Mouse (Mus musculus): ENCODE data around the gene Spem2.
"Not testable (repeated sequence)": the region's sequence is repeated elsewhere in the genome, so short reads cannot be mapped to it uniquely, and the experiment has no call there.

The Spem2 gene

DNA sequence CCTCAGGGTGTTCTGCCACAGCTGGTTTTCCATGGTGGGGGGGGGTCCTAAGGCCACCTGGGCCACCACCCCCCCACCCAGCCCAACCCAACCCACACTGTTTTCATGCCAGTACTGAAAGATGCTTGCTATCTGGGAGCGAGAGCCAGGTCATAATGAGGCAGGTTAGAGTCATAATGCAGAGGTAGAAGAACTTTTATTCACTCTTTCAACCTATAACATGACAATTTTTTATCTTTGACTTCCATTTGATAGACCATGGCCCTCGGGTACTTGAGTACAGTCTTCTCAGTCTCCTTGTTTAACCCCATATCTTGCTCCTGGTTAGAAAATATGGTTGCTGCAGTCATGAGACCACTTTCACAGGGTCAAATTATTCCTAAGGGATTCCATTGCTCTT lies at the start of gene Spem2:
TSS of gene Spem2 (minus strand) at position 101 of the 400 bp plus-strand sequence.
- DNase-seq (ENCODE audit: low read depth, low spot score): no peak

DNA sequence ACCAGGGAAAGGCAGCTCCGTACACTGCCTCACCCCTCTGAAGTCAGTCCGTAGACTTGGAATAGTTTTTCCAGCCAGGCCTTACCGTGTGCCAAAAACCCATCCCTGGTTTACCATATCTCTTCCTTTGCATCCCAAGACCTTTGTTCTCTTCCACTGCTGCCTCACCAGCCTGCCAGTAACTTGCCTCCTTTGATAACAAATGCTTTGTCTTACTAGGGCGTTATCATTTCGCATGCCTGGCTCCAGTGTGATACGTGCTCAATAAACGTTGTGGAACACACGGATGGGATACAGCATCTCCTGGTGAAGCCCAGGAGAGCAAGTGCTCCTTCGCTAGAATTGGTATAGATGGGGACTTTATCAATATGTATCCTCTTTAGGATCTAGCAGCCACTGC lies 49.1 kb upstream of the Spem2 start:
- DNase-seq (ENCODE audit: low read depth, low spot score): no peak

DNA sequence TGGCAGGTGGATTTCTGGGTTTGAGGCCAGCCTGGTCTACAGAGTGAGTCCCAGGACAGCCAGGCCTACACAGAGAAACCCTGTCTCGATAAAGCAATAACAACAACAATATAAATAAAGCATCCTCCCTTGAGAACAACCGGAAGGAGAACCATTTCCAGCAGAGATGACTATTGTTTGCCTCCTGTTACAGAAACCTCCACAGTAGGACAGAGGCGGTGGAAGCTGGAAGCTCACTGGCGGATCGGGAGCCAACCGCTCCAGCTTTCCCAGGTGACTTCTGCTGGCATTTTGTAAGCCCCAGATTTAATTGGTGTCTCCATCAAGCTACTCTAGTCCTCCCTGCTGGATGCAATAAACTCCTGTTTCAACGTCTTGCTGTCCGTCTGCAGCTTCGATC lies 47.3 kb upstream of the Spem2 start:
- DNase-seq (ENCODE audit: low read depth, low spot score): no peak

GRCm38 (mm10) chr11:69864138-69864860 lies 46.0 kb upstream of the Spem2 start:
- no peak for DNase-seq (ENCODE audit: low read depth, low spot score)

DNA sequence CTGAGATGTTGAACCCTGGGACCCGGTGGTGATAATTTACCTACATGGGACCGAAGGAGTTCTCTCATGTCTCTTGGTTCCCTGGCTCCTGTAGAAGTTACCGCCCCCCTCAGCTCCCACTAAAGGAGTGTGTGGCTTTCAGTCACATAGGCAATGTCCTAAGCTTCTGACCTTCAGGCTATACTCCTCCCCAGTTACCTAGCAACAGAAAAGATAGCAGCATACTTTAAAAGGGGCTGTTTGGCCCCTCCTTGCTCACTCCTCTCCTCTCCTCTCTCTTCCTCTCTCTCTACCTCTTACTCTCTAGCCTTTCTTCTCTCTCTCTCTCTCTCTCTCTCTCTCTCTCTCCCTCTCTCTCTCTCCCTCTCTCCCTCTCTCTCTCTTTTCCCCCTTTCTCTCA lies 45.5 kb upstream of the Spem2 start:
- not testable (repeated sequence) for DNase-seq (ENCODE audit: low read depth, low spot score)

- DNase-seq (ENCODE audit: low read depth, low spot score): no peak
Observed at GRCm38 (mm10) chr11:69858113-69858998, 40.1 kb upstream of the Spem2 start, which contains the start of gene Tnk1. Gene Tnk1, minus strand, starts transcription at chr11:69858730.

DNA sequence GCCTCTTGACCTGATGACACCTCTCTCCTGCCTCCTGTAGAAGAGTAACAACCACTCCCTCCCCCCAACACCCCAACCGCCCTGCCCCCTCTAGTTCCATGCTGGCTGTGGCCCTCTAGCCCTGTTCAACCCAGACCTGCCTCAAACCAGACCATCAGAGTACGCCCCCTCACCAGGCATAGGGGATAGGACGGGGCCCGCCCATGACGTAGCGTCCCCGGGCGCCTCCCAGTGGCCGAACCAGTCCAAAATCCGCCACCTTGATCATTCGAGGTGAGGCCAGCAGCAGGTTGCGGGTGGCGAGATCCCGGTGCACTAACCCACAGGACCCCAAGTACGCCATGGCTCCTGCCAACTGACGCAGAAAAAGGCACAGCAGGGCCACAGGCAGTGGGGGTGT lies 37.1 kb upstream of the Spem2 start:
- no peak for DNase-seq (ENCODE audit: low read depth, low spot score)

DNA sequence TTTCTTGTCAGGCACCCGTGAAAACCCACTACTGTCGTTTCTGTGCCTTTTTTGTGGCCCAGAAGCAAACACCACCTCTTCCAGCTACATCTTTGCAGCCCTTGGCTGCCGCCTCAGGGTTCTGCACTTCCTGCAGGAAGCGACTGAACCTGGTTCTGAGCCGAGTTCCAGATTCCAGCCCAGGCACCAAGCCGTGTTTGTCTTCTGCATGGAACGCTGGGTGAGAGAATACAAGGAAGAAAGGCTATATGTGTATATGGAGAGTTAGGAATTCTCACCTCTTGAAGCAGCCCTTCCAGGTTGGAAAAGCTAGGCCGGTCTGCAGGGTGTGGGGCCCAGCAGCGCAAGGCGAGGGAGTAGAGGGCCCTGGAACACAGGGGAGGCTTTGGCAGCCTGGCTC lies 36.4 kb upstream of the Spem2 start:
- no peak for DNase-seq (ENCODE audit: low read depth, low spot score)

GRCm38 (mm10) chr11:69853994-69854393 lies 35.7 kb upstream of the Spem2 start:
- no peak for DNase-seq (ENCODE audit: low read depth, low spot score)

- DNase-seq (ENCODE audit: low read depth, low spot score): no peak
Observed at GRCm38 (mm10) chr11:69850754-69851153, 32.5 kb upstream of the Spem2 start.

- DNase-seq (ENCODE audit: low read depth, low spot score): no peak
Observed at GRCm38 (mm10) chr11:69849884-69850283, 31.6 kb upstream of the Spem2 start.

GRCm38 (mm10) chr11:69849128-69849527 lies 30.9 kb upstream of the Spem2 start:
- no peak for DNase-seq (ENCODE audit: low read depth, low spot score)

GRCm38 (mm10) chr11:69848021-69848420 lies 29.8 kb upstream of the Spem2 start:
- no peak for DNase-seq (ENCODE audit: low read depth, low spot score)

DNA sequence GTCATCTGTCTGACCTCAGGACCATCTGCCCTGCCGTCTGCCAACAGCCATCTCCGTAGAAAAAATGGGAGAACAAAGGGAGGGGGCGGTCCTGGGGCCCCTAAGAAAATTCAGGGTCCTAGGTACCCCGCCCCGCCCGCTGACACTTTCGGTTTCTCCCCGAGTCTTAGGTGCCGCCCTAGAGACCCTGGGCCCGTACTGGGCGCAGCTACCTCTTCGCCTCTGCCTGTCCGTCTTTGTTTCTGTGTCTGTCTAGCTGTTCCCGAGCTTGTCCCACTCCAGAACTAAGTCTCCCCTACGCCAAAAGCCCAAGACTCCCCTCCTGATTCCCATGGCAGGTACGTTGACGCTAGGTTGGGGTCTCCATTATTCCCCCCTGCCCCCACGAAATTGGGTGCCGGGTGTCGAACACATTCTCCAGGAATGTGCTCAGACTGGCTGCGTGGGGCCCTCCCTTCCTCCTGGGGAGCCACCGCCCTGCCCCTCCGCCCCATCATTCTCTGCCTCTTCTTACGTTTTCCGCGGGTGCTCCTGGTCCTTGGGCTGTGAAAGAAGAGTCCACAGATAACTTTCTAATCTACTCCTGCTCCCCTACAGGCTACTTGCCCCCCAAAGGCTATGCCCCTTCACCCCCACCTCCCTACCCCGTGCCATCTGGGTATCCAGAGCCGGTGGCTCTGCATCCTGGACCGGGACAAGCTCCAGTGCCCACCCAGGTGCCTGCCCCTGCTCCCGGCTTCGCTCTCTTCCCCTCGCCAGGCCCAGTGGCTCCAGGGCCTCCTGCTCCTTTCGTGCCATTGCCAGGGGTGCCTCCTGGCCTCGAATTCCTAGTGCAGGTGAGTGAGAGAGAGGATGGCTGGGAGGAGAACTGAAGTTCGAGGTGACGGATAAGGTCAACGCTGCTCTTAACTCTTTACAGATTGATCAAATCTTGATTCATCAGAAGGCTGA lies 28.7 kb upstream of the Spem2 start:
- DNase-seq (ENCODE audit: low read depth, low spot score): no peak

DNA sequence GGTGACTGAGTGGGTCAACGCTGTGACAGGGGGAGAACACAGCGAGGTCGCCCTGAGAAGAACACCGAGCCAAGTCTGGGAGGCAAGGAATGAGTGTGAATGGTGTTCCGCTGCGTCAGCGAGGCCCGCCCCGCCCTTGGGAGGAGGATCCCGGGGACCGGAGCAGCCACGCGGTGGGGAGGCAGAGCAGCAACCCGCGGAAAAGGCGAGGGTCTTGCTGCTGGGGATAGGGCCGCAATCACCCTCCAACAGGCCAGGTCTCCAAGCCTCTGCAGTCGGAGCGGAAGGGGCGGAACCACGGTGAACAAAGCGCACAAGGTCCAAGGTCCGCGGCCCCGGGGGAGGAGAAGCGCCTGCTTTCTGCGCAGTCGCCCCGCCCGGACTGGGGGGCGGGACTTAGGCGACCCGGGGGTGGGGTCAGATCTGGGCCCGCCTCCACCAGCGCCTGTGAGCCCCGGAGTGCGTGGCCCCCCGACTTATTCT lies 28.0 kb upstream of the Spem2 start, which contains the start of gene Plscr3:
TSS of gene Plscr3 (plus strand) at position 179 of the 483 bp plus-strand sequence.
- DNase-seq (ENCODE audit: low read depth, low spot score): peak; percentile 65

- no peak for DNase-seq (ENCODE audit: low read depth, low spot score)
Observed at GRCm38 (mm10) chr11:69838714-69839104, 20.4 kb upstream of the Spem2 start.

DNA sequence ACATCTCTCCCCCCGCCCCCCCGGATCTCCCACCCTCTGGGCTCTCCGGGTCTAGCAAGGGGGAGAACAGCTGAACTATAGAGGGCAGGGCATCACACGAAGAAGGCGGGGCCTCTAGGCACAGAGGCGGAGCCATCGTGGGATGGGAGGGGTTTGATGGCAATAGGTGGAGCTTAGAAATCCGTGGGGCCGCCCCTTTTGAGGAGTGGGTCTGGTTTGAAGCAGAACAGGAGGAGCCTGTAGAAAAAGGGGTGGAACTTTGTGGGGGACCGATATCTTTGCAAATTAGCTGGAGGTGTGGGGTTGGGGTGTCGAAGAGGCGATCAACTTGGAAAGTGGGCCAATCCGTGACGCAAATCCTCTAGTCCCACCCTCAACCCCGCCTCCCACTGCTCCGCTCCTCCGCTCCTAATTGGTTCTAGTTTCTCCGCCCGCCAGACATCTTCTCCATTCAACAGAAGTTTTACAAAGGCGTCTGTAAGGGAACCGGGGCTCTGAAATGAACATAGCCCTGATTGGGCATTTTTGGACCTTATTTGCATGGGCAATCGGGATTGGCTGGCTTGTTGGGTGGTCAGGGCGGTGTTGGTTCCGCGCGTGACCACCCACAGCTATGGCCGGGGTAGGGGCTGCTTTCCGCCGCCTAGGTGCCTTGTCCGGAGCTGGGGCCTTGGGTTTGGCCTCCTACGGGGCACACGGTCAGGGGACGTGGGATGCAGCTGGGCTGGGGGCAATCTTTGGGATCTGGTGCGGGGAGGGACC lies 19.9 kb upstream of the Spem2 start, which contains the start of gene Tmem256:
TSS of gene Tmem256 (plus strand) at position 563 of the 762 bp plus-strand sequence.
- DNase-seq (ENCODE audit: low read depth, low spot score): peak; percentile 89

- no peak for DNase-seq (ENCODE audit: low read depth, low spot score)
Observed at GRCm38 (mm10) chr11:69837604-69837951, 19.3 kb upstream of the Spem2 start, which contains the start of gene Nlgn2. Gene Nlgn2, minus strand, starts transcription at chr11:69837784.

GRCm38 (mm10) chr11:69836703-69837576 lies 18.7 kb upstream of the Spem2 start:
- DNase-seq (ENCODE audit: low read depth, low spot score): no peak

DNA sequence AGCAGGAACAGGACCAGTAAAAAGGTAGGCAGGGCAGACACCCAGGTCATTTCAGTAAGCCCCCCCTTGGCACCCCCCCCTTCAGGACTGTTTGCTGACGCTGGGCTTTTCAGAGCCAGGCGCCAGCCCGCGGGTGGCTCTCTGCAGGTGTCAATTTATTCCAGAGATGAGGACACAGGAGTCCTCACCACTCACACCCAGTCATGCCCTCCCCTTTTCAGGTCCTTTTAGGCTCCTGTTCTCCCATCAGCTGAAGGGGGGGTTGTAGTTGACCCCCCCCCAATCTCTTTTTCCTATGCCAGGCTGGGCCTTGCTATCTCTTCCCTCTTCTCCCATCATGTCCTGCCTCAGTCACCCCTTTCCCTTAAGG lies 17.7 kb upstream of the Spem2 start:
- no peak for DNase-seq (ENCODE audit: low read depth, low spot score)

Data from retina, adult 2 months (tissue).